Mouse (Mus musculus) hindbrain, embryonic 10.5 days (tissue): Measurements from ENCODE around the gene Bfar. TPM values are rescaled to one million over a fixed set of nuclear protein-coding genes. Genes with fewer than 3 reads are reported as not detected.
"Not testable (repeated sequence)": the region's sequence is repeated elsewhere in the genome, so short reads cannot be mapped to it uniquely, and the experiment has no call there.

Experiments used
- DNase-seq: peaks from one replicate; pipeline ENCODE4 v3.0.0-alpha.2; 2017; ENCODE audit warnings: low spot score
- H3K27ac ChIP-seq: fragments of 300-500 bp; sonication (generic); 2 replicates; pipeline ENCODE4 v1.5.1; 2016; ENCODE audit warnings: mild to moderate bottlenecking, moderate library complexity
- H3K27me3 ChIP-seq: fragments of 300-500 bp; sonication (generic); 2 replicates; pipeline ENCODE4 v1.6.1; 2016; ENCODE audit warnings: mild to moderate bottlenecking; ENCODE audit not compliant: poor library complexity, insufficient read depth, severe bottlenecking
- H3K36me3 ChIP-seq: fragments of 300-500 bp; sonication (generic); 2 replicates; pipeline ENCODE4 v1.6.1; 2016; ENCODE audit warnings: mild to moderate bottlenecking, moderate library complexity
- H3K4me1 ChIP-seq: fragments of 300-500 bp; sonication (generic); replicated peaks from 2 replicates; pipeline ENCODE4 v1.6.1; 2016; ENCODE audit warnings: mild to moderate bottlenecking
- H3K4me3 ChIP-seq: fragments of 300-500 bp; sonication (generic); 2 replicates; pipeline ENCODE4 v1.5.1; 2016; ENCODE audit warnings: mild to moderate bottlenecking, moderate library complexity
- H3K9me3 ChIP-seq: fragments of 300-500 bp; sonication (generic); 2 replicates; pipeline ENCODE4 v1.6.1; 2016; ENCODE audit warnings: mild to moderate bottlenecking, moderate library complexity
- WGBS: fragments of 180-500 bp; shearing (Covaris S2); methylation state at CpG from one replicate; pipeline ENCODE4 v1.1.7; 2016; 5-methylcytosine and 5-hydroxymethylcytosine counted together
- polyA plus RNA-seq: library from polyadenylated mRNA; unstranded; fragments of >200 nt; fragmentation: Nextera tagmentation; extraction: Ambion mirVana; gene quantifications from 2 replicates; pipeline ENCODE4 v1.2.1, GENCODE M21; 2016

Gene Bfar
- polyA plus RNA-seq, 1 experiment from 2014 or later, result 34.1 TPM

GRCm38 (mm10) chr16:13730285-13731255 lies 58.9 kb downstream of the Bfar start, which contains the start of gene Pla2g10:
Pla2g10 (minus strand) TSS chr16:13730983.
- H3K27ac ChIP-seq, result no peak within 1 kb of the TSS
- 14% methylated on average over 26 of the region's 26 CpGs for WGBS
- H3K27me3 ChIP-seq, result no peaks in the 10 kb centered on the region; the same call in 1 of the 2 replicates
- no peaks in the 10 kb centered on the region for H3K9me3 ChIP-seq
- peaks cover 9% of the 10 kb centered on the region for H3K4me1 ChIP-seq
- no peak for DNase-seq
- H3K36me3 ChIP-seq, result no peaks in the 10 kb centered on the region
- peak within 1 kb of the TSS; percentile 32 for H3K4me3 ChIP-seq

GRCm38 (mm10) chr16:13732786-13733185 lies 61.1 kb downstream of the Bfar start:
- Histone ChIP-seq H3K4me1 (peaks cover 9% of the 10 kb centered on the region), H3K4me3 (no peak overlapping the region), H3K36me3 (no peaks in the 10 kb centered on the region), H3K9me3 (no peaks in the 10 kb centered on the region), H3K27ac (no peak overlapping the region), H3K27me3 (no peaks in the 10 kb centered on the region; the same call in 1 of the 2 replicates)
- 76% methylated on average over 3 of the region's 3 CpGs for WGBS
- DNase-seq, result no peak

GRCm38 (mm10) chr16:13733518-13734137 lies 62.0 kb downstream of the Bfar start:
- H3K9me3 ChIP-seq, result no peaks in the 10 kb centered on the region
- no peak overlapping the region for H3K4me3 ChIP-seq
- no peaks in the 10 kb centered on the region; the same call in 1 of the 2 replicates for H3K27me3 ChIP-seq
- H3K4me1 ChIP-seq, result peaks cover 9% of the 10 kb centered on the region
- H3K27ac ChIP-seq, result no peak overlapping the region
- 24% methylated on average over 9 of the region's 9 CpGs for WGBS
- no peaks in the 10 kb centered on the region for H3K36me3 ChIP-seq
- DNase-seq, result peak; percentile 74

GRCm38 (mm10) chr16:13735977-13736376 lies 64.3 kb downstream of the Bfar start:
- H3K27ac ChIP-seq, result no peak overlapping the region
- WGBS, result 89% methylated on average over 8 of the region's 8 CpGs
- no peaks in the 10 kb centered on the region for H3K36me3 ChIP-seq
- no peaks in the 10 kb centered on the region for H3K27me3 ChIP-seq
- peaks cover under 1% of the 10 kb centered on the region; the same call in 1 of the 2 replicates for H3K4me1 ChIP-seq
- H3K9me3 ChIP-seq, result no peaks in the 10 kb centered on the region
- no peak for DNase-seq
- no peak overlapping the region for H3K4me3 ChIP-seq

- not testable (repeated sequence) for H3K9me3 ChIP-seq, H3K36me3 ChIP-seq, DNase-seq, H3K27ac ChIP-seq, H3K4me3 ChIP-seq, H3K27me3 ChIP-seq, H3K4me1 ChIP-seq
- WGBS, result 65% methylated on average over 4 of the region's 4 CpGs
Measured at GRCm38 (mm10) chr16:13739044-13739443, 67.4 kb downstream of the Bfar start.

GRCm38 (mm10) chr16:13740844-13741243 lies 69.2 kb downstream of the Bfar start:
- no peaks in the 10 kb centered on the region for H3K27me3 ChIP-seq
- no peak for DNase-seq
- WGBS, result 78% methylated on average over 2 of the region's 2 CpGs
- no peaks in the 10 kb centered on the region for H3K4me1 ChIP-seq
- no peak overlapping the region for H3K27ac ChIP-seq
- no peak overlapping the region for H3K4me3 ChIP-seq
- H3K9me3 ChIP-seq, result no peaks in the 10 kb centered on the region
- no peaks in the 10 kb centered on the region for H3K36me3 ChIP-seq

- H3K27ac ChIP-seq, result no peak overlapping the region
- DNase-seq, result no peak
- WGBS, result 91% methylated on average over 8 of the region's 8 CpGs
- H3K9me3 ChIP-seq, result no peaks in the 10 kb centered on the region
- no peaks in the 10 kb centered on the region for H3K36me3 ChIP-seq
- H3K4me3 ChIP-seq, result no peak overlapping the region
- H3K4me1 ChIP-seq, result peaks cover 7% of the 10 kb centered on the region
- 0 out of 2 replicates have a peak, but pooled peaks cover 12% of the 10 kb centered on the region for H3K27me3 ChIP-seq
Measured at GRCm38 (mm10) chr16:13747708-13748107, 76.0 kb downstream of the Bfar start.

GRCm38 (mm10) chr16:13748124-13748523 lies 76.5 kb downstream of the Bfar start:
- no peaks in the 10 kb centered on the region for H3K9me3 ChIP-seq
- no peak overlapping the region for H3K4me3 ChIP-seq
- no peaks in the 10 kb centered on the region for H3K36me3 ChIP-seq
- no peak overlapping the region for H3K27ac ChIP-seq
- DNase-seq, result no peak
- H3K4me1 ChIP-seq, result peaks cover 7% of the 10 kb centered on the region
- 65% methylated on average over 3 of the region's 3 CpGs for WGBS
- H3K27me3 ChIP-seq, result 0 out of 2 replicates have a peak, but pooled peaks cover 12% of the 10 kb centered on the region

- 0 out of 2 replicates have a peak, but pooled peaks cover 12% of the 10 kb centered on the region for H3K27me3 ChIP-seq
- not testable (repeated sequence) for H3K36me3 ChIP-seq, H3K9me3 ChIP-seq, DNase-seq, H3K27ac ChIP-seq, H3K4me1 ChIP-seq, H3K4me3 ChIP-seq
- 17% methylated on average over 10 of the region's 10 CpGs for WGBS
Measured at GRCm38 (mm10) chr16:13748813-13749212, 77.2 kb downstream of the Bfar start.

GRCm38 (mm10) chr16:13749306-13749705 lies 77.6 kb downstream of the Bfar start:
- 0 out of 2 replicates have a peak, but pooled peaks cover 12% of the 10 kb centered on the region for H3K27me3 ChIP-seq
- DNase-seq, result no peak
- H3K36me3 ChIP-seq, result no peaks in the 10 kb centered on the region
- peaks cover 7% of the 10 kb centered on the region for H3K4me1 ChIP-seq
- 44% methylated on average over 5 of the region's 5 CpGs for WGBS
- H3K9me3 ChIP-seq, result no peaks in the 10 kb centered on the region
- no peak overlapping the region for H3K27ac ChIP-seq
- H3K4me3 ChIP-seq, result no peak overlapping the region

GRCm38 (mm10) chr16:13749981-13750380 lies 78.3 kb downstream of the Bfar start:
- Histone ChIP-seq H3K36me3 (no peaks in the 10 kb centered on the region), H3K27me3 (peaks cover 14% of the 10 kb centered on the region), H3K27ac (no peak overlapping the region), H3K4me3 (no peak overlapping the region), H3K9me3 (no peaks in the 10 kb centered on the region), H3K4me1 (peaks cover 12% of the 10 kb centered on the region)
- WGBS, result 52% methylated on average over 3 of the region's 3 CpGs
- DNase-seq, result no peak

GRCm38 (mm10) chr16:13750626-13751025 lies 79.0 kb downstream of the Bfar start:
- peaks cover 17% of the 10 kb centered on the region for H3K27me3 ChIP-seq
- H3K9me3 ChIP-seq, result no peaks in the 10 kb centered on the region
- 96% methylated on average over 13 of the region's 13 CpGs for WGBS
- no peak for DNase-seq
- H3K36me3 ChIP-seq, result no peaks in the 10 kb centered on the region
- H3K4me1 ChIP-seq, result peaks cover 15% of the 10 kb centered on the region
- no peak overlapping the region for H3K4me3 ChIP-seq
- H3K27ac ChIP-seq, result no peak overlapping the region
